Mouse (Mus musculus) heart, adult 8-10 months (tissue): ENCODE data around the gene Dcaf1. TPM values are rescaled to one million over a fixed set of nuclear protein-coding genes. Genes with fewer than 3 reads are reported as not detected.

Experiments used
- DNase-seq: peaks from one replicate; pipeline ENCODE4 v3.0.0; 2022; ENCODE audit warnings: low spot score
- total RNA-seq, 4 experiments: library from RNA; stranded (reverse); gene quantifications; 2 replicates each; pipeline ENCODE4 v1.2.4; 2022

Dcaf1 gene
- total RNA-seq, 4 experiments from 2014 or later: 23.9 to 30.7 (median 25.3) TPM

DNA sequence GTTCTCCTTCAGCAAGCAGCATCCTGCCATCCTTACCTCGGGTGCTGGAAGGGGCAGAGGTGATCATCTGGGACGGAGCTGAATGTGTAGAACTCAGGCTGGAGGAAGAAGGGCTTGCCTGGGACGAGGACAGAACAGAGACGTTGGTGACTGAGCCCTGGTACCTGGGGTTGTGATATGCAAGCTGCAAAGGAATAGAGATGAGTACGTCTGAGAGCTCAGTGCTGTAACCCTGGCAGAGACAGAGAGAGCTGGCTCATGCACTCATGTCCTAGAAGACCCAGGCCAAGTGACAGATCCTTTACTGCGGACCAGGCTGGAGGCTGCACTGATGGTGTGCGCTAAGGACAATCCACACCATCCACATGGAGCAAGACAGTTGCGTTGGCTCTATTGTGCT, 84.9 kb downstream of the Dcaf1 start:
- DNase-seq: no peak

GRCm38 (mm10) chr9:106908174-106908573, 86.5 kb downstream of the Dcaf1 start:
- DNase-seq: no peak

GRCm38 (mm10) chr9:106908715-106909114, 87.0 kb downstream of the Dcaf1 start:
- DNase-seq: no peak

DNA sequence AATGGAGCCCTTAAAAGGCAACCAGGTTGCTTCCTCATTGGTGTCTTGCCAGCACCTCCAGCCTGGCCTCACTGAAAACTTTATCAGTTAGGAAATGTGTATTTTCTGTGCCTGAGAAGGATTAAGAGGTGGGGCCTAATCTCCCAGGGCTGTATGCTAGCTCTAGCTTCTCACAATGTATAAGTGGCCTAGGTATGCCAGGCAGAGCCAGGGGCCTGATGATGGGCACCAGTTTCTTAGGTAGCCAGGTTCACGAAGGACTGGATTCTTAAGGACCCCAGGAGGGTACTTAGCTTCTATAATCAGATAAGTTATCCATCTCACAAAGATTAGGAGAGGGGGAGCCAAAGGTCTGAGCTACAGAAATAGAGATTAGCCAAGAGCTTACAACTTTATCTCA, 90.0 kb downstream of the Dcaf1 start:
- no peak for DNase-seq

- no peak for DNase-seq
These were observed 92.1 kb downstream of the Dcaf1 start for GRCm38 (mm10) chr9:106913759-106914158.

GRCm38 (mm10) chr9:106914878-106915277, 93.2 kb downstream of the Dcaf1 start:
- no peak for DNase-seq

Other genes starting within 250 kb of the Dcaf1 start
- gene Iqcf6, start 195.3 kb upstream of the Dcaf1 start, total RNA-seq: not detected
- gene Grm2, start 165.8 kb upstream of the Dcaf1 start, total RNA-seq: not detected
- 10 to 100 TPM; 46.0 to 53.2 (median 47.4) TPM for gene Tex264, start 135.9 kb upstream of the Dcaf1 start, total RNA-seq
- 10 to 100 TPM; 10.3 to 11.1 (median 10.7) TPM for gene Rad54l2, start 32.7 kb upstream of the Dcaf1 start, total RNA-seq
- 10 to 100 TPM; 10.6 to 13.9 (median 12.0) TPM for gene Rbm15b, start 65.6 kb downstream of the Dcaf1 start, total RNA-seq
- gene Manf, start 70.1 kb downstream of the Dcaf1 start, total RNA-seq: 100 to 1,000 TPM; 112 to 170 (median 145) TPM